Mouse (Mus musculus): ENCODE data around the gene Cpa3.

- TF ChIP-seq POLR2A (IDR thresholded peaks at IDR 0.05; ENCODE audit: control insufficient read depth, extremely low read depth, insufficient read depth, low read length, poor library complexity) (no peak), CTCF (IDR thresholded peaks at IDR 0.05; ENCODE audit: borderline replicate concordance, control insufficient read depth, extremely low read depth, insufficient read depth, low read length, poor library complexity) (no peak)
Observed at GRCm38 (mm10) chr3:20291370-20291769, 49.4 kb upstream of the Cpa3 start.
